Mouse (Mus musculus): ENCODE data around the gene Ctnnbip1.

DNA sequence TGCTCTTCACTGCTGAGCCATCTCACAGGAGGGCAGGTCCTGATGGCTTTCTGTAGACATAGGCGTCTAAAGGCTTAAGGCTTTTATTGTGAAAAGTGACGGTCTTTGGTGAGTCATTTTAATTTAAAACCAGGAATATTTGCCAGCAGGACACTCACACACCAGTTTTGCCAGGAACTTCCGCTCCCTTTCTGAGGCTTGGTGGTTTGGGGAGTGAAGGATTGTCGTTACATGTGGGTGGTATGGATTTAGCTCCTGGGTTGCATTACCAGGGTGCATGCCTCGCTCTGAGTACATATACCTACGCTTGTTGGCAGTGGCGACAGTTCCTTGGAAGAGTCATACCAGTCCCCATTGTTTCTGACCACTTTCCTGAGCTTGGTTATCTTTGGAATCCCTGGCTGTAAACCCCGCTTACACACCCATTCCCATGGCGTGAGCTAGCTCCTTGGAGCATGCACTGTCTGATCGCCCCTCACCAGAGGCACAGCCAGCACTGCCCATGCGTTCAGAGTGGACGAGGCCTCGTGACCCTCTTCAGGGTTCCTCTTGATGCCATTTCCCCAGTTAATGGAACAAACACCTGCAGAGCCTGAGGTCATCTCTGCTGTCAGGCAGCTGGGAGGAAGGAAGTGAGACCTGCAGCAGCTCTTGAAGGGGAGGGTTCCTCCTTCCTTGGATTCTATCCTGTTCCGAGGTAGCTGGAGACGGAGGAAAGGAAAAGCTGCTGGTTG lies 9.8 kb downstream of the Ctnnbip1 start:
- TF ChIP-seq CTCF (IDR thresholded peaks at IDR 0.05; ENCODE audit: low read depth, low read length) = no peak
- TF ChIP-seq POLR2A (IDR thresholded peaks at IDR 0.05; ENCODE audit: extremely low read depth, insufficient read depth, low read length) = no peak

Data from liver, adult 2 months (tissue).